Mouse (Mus musculus) stomach, embryonic 14.5 days (tissue): ENCODE measurements around the gene Slc16a9. TPM values are rescaled to one million over a fixed set of nuclear protein-coding genes. Genes with fewer than 3 reads are reported as not detected.
"Not testable (repeated sequence)": the region's sequence is repeated elsewhere in the genome, so short reads cannot be mapped to it uniquely, and the experiment has no call there.

Experiments used
- ATAC-seq: fragments of 200-750 bp; cut with Nextera tagmentation; 2 replicates; pipeline ENCODE4 v1.8.0; 2017; ENCODE audit warnings: low read depth, moderate TSS enrichment; ENCODE audit not compliant: insufficient number of reproducible peaks, insufficient read depth, low FRiP score
- H3K27ac ChIP-seq: fragments of 300-500 bp; sonication (generic); 2 replicates; pipeline ENCODE4 v1.5.1; 2014; ENCODE audit warnings: mild to moderate bottlenecking, low read length, moderate library complexity, mixed read lengths
- H3K27me3 ChIP-seq: fragments of 300-500 bp; sonication (generic); 2 replicates; pipeline ENCODE4 v1.6.1; 2014; ENCODE audit warnings: low read length, control low read depth, mixed read lengths; ENCODE audit not compliant: control insufficient read depth, insufficient read depth
- H3K36me3 ChIP-seq: fragments of 300-500 bp; sonication (generic); 2 replicates; pipeline ENCODE4 v1.6.1; 2014; ENCODE audit warnings: mild to moderate bottlenecking, control low read depth, low read length, moderate library complexity, mixed read lengths; ENCODE audit not compliant: control insufficient read depth, insufficient read depth
- H3K4me1 ChIP-seq: fragments of 300-500 bp; sonication (generic); 2 replicates; pipeline ENCODE4 v1.6.1; 2014; ENCODE audit warnings: low read length, control low read depth, mixed read lengths; ENCODE audit not compliant: control insufficient read depth, insufficient read depth
- H3K4me2 ChIP-seq: fragments of 300-500 bp; sonication (generic); replicated peaks from 2 replicates; pipeline ENCODE4 v1.6.1; 2014; ENCODE audit warnings: low read depth, low read length, control low read depth
- H3K4me3 ChIP-seq: fragments of 300-500 bp; sonication (generic); 2 replicates; pipeline ENCODE4 v1.5.1; 2014; ENCODE audit warnings: low read depth, low read length, control low read depth
- H3K9ac ChIP-seq: fragments of 300-500 bp; sonication (generic); replicated peaks from 2 replicates; pipeline ENCODE4 v1.6.1; 2014; ENCODE audit warnings: low read depth, mild to moderate bottlenecking, control low read depth, low read length, moderate library complexity, mixed read lengths
- H3K9me3 ChIP-seq: fragments of 300-500 bp; sonication (generic); 2 replicates; pipeline ENCODE4 v1.6.1; 2016; ENCODE audit warnings: low read depth, low read length, control low read depth; ENCODE audit not compliant: control insufficient read depth
- WGBS: fragments of 180-500 bp; shearing (Covaris S2); extraction: QIAGEN DNeasy Blood & Tissue Kit; methylation state at CpG from one replicate; pipeline ENCODE4 v1.1.7; 2014; 5-methylcytosine and 5-hydroxymethylcytosine counted together
- polyA plus RNA-seq: library from polyadenylated mRNA; unstranded; fragments of >200 nt; fragmentation: Nextera tagmentation; extraction: Ambion mirVana; gene quantifications from 2 replicates; pipeline ENCODE4 v1.2.1, GENCODE M21; 2014

Slc16a9 gene
- polyA plus RNA-seq, 1 experiment from 2014 or later = 1.9 TPM

GRCm38 (mm10) chr10:70200889-70201500 is 43.9 kb upstream of the Slc16a9 start:
- ATAC-seq = no peak
- Histone ChIP-seq H3K4me3 (no peak overlapping the region), H3K27me3 (no peaks in the 10 kb centered on the region), H3K4me2 (no peak overlapping the region), H3K36me3 (no peaks in the 10 kb centered on the region), H3K27ac (no peak overlapping the region), H3K4me1 (peaks cover 9% of the 10 kb centered on the region; the same call in 1 of the 2 replicates), H3K9ac (no peak overlapping the region), H3K9me3 (no peaks in the 10 kb centered on the region)
- WGBS = 73% methylated on average over 12 of the region's 12 CpGs

- H3K27ac ChIP-seq = peak within 1 kb of the TSS; percentile 2; the same call in 1 of the 2 replicates
Measured at GRCm38 (mm10) chr10:70204505-70205399, 40.1 kb upstream of the Slc16a9 start, which contains the start of gene Mrln. Gene Mrln, plus strand, starts transcription at chr10:70204664.

GRCm38 (mm10) chr10:70211281-70211680 is 33.6 kb upstream of the Slc16a9 start:
- WGBS = 75% methylated on average over 9 of the region's 9 CpGs
- no peak for ATAC-seq

More at GRCm38 (mm10) chr10:70204505-70205399, 40.1 kb upstream of the Slc16a9 start, which contains the start of gene Mrln:
- H3K9ac ChIP-seq = no peak within 1 kb of the TSS
- no peaks in the 10 kb centered on the region for H3K9me3 ChIP-seq
- H3K36me3 ChIP-seq = no peaks in the 10 kb centered on the region
- no peak within 1 kb of the TSS for H3K4me3 ChIP-seq
- WGBS = 21% methylated on average over 17 of the region's 17 CpGs
- peak; percentile 56; the same call in 1 of the 2 replicates for ATAC-seq
- H3K27me3 ChIP-seq = no peaks in the 10 kb centered on the region
- H3K4me1 ChIP-seq = peaks cover 5% of the 10 kb centered on the region; the same call in 1 of the 2 replicates
- H3K4me2 ChIP-seq = peak within 1 kb of the TSS; percentile 19; the same call in 1 of the 2 replicates

GRCm38 (mm10) chr10:70220971-70221370 is 23.9 kb upstream of the Slc16a9 start:
- Histone ChIP-seq H3K9ac (no peak overlapping the region), H3K4me3 (no peak overlapping the region), H3K9me3 (no peaks in the 10 kb centered on the region), H3K27ac (no peak overlapping the region), H3K4me1 (no peaks in the 10 kb centered on the region), H3K27me3 (no peaks in the 10 kb centered on the region), H3K4me2 (no peak overlapping the region), H3K36me3 (no peaks in the 10 kb centered on the region)
- no peak for ATAC-seq
- 77% methylated on average over 5 of the region's 5 CpGs for WGBS

More at GRCm38 (mm10) chr10:70211281-70211680, 33.6 kb upstream of the Slc16a9 start:
- no peak overlapping the region for H3K4me2 ChIP-seq
- no peak overlapping the region for H3K4me3 ChIP-seq
- H3K27ac ChIP-seq = no peak overlapping the region
- H3K4me1 ChIP-seq = no peaks in the 10 kb centered on the region
- no peak overlapping the region for H3K9ac ChIP-seq
- no peaks in the 10 kb centered on the region for H3K9me3 ChIP-seq
- no peaks in the 10 kb centered on the region for H3K27me3 ChIP-seq
- H3K36me3 ChIP-seq = no peaks in the 10 kb centered on the region

GRCm38 (mm10) chr10:70222231-70222630 is 22.7 kb upstream of the Slc16a9 start:
- not testable (repeated sequence) for H3K4me2 ChIP-seq, H3K4me1 ChIP-seq, H3K27me3 ChIP-seq, H3K36me3 ChIP-seq, H3K4me3 ChIP-seq, H3K27ac ChIP-seq, H3K9ac ChIP-seq, H3K9me3 ChIP-seq, ATAC-seq
- 88% methylated on average over 8 of the region's 8 CpGs for whole genome bisulfite sequencing

GRCm38 (mm10) chr10:70224571-70224970 is 20.3 kb upstream of the Slc16a9 start:
- 91% methylated on average over 6 of the region's 6 CpGs for WGBS
- no peak overlapping the region for H3K9ac ChIP-seq

GRCm38 (mm10) chr10:70225760-70226159 is 19.1 kb upstream of the Slc16a9 start:
- no peak for ATAC-seq
- H3K9me3 ChIP-seq = no peaks in the 10 kb centered on the region
- WGBS = 38% methylated on average over 6 of the region's 6 CpGs

More at GRCm38 (mm10) chr10:70224571-70224970, 20.3 kb upstream of the Slc16a9 start:
- no peaks in the 10 kb centered on the region for H3K9me3 ChIP-seq
- no peak overlapping the region for H3K4me3 ChIP-seq
- H3K27me3 ChIP-seq = no peaks in the 10 kb centered on the region
- no peak for ATAC-seq
- H3K4me2 ChIP-seq = no peak overlapping the region
- H3K4me1 ChIP-seq = no peaks in the 10 kb centered on the region
- H3K27ac ChIP-seq = no peak overlapping the region
- no peaks in the 10 kb centered on the region for H3K36me3 ChIP-seq

GRCm38 (mm10) chr10:70226608-70227007 is 18.3 kb upstream of the Slc16a9 start:
- H3K4me3 ChIP-seq = no peak overlapping the region
- H3K9ac ChIP-seq = no peak overlapping the region
- no peak for ATAC-seq
- no peak overlapping the region for H3K27ac ChIP-seq
- no peak overlapping the region for H3K4me2 ChIP-seq
- H3K4me1 ChIP-seq = no peaks in the 10 kb centered on the region
- H3K9me3 ChIP-seq = no peaks in the 10 kb centered on the region
- no peaks in the 10 kb centered on the region for H3K36me3 ChIP-seq
- no peaks in the 10 kb centered on the region for H3K27me3 ChIP-seq

More at GRCm38 (mm10) chr10:70225760-70226159, 19.1 kb upstream of the Slc16a9 start:
- no peaks in the 10 kb centered on the region for H3K36me3 ChIP-seq
- no peaks in the 10 kb centered on the region for H3K4me1 ChIP-seq
- no peaks in the 10 kb centered on the region for H3K27me3 ChIP-seq
- H3K4me3 ChIP-seq = no peak overlapping the region
- H3K27ac ChIP-seq = no peak overlapping the region
- H3K4me2 ChIP-seq = no peak overlapping the region
- H3K9ac ChIP-seq = no peak overlapping the region
